Mouse (Mus musculus): ENCODE results near the gene Dus2.
A peak's percentile ranks its signal among the peaks of the same experiment; 100 is the strongest.
"Not testable (repeated sequence)": the region's sequence is repeated elsewhere in the genome, so short reads cannot be mapped to it uniquely, and the experiment has no call there.

The Dus2 gene

DNA sequence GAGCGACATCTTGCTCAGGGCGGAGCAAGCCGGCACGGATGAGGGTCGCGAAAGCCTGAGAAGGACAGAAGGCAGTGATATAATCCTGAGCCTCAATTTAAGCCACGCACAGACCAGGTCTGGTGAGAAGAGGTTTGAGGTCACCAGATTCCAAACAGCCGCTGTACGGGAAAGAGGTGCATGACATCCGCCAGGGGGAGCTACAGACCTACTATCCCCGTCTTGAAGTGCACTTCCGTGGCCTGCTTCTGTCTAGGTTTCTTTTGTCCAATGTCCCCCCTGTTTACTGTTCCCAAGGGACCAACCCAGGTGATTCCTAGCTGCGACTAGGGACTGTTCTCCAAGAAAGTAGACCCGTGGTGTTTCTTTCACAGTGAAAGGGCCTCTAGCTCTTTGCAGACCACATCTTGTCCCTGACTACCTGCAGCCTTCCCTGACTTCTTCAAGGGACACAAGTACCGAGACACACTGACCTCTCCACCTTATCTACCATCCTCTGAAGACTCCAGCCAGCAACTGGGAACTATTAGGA is at the start of gene Dus2:
Dus2 (plus strand) TSS at position 482 of the 532 bp plus-strand sequence.
- DNase-seq, result peak; percentile 60 to 86

DNA sequence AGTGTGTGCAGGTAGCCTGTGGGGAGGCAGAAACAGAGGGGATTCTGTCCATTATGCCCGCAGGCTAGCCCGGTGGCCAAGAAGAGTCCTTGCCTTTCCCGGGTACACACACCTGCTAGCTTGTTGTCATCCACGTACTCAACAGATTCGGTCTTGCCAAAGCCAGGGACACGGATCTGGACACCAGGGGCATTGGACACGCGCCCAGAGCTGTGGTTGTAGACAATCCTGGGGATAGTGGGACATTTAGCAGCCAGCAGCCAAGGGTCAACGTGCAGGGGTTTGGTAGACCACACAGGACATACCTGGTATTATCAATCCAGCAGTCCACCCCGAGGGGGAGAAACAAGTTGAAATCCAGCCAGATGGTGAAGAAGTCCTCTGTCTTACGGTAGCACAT is 49.1 kb upstream of the Dus2 start:
- no peak for DNase-seq

DNA sequence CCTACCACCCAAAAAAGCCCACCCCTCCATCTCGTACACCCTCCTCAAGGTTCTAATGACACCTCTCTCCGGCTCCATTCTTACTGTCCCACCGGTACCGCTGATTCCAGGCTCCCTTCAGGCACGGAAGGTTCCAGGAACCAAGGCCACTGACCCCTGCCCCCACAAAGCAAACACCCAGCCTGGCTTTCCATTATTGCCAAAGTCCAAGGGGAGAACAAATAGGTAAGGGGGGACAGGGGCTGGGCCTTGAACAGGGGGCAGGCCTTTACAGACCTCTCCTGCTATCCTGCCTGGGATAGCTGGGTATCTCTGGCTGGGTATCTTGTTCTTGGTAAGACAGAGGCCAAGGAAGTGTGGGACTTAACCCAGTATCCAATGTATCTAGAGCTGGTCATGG is 48.6 kb upstream of the Dus2 start:
- DNase-seq, result no peak

DNA sequence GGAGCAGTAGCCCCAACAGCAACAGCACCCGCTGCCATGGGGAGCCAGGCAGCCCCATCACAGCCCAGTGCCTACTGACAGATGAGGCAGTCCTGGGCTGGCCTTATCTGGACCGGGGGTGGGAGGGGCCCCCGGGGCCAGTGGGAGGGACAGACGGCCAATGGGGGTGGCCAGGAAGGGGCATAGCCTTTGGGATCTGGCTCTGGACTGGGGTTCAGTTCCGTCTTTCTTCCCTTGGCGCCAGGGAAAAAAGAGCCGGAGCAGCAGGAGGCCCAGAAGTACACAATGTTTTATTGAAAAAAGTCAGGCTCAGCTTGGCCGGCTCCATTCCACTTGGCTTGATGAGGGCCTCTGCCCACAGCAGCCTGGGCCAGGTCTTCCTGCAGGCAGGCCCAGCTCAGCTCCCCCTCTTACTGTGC is 47.8 kb upstream of the Dus2 start, which contains the start of gene Lcat:
Lcat (minus strand) TSS at position 62 of the 419 bp plus-strand sequence.
- DNase-seq, result no peak

DNA sequence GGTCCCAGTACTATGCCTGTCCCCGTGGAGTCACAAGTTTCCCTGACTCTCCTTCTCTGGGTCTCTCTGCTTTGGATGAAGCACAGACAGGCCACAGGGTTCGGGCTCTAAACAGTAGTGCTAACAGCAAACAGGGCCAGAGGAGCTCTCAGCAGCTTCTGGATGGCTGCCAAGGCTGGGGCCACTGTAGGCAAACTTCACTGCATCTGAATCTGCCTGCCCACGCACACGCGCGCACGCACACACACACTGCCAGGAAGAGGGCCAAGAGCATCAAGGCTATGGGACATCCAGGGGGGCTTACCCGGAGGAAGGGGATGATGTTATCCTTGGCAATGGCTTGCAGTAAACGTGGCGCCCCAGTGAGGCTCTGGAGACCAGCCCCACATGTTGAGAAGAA is 41.8 kb upstream of the Dus2 start:
- no peak for DNase-seq

DNA sequence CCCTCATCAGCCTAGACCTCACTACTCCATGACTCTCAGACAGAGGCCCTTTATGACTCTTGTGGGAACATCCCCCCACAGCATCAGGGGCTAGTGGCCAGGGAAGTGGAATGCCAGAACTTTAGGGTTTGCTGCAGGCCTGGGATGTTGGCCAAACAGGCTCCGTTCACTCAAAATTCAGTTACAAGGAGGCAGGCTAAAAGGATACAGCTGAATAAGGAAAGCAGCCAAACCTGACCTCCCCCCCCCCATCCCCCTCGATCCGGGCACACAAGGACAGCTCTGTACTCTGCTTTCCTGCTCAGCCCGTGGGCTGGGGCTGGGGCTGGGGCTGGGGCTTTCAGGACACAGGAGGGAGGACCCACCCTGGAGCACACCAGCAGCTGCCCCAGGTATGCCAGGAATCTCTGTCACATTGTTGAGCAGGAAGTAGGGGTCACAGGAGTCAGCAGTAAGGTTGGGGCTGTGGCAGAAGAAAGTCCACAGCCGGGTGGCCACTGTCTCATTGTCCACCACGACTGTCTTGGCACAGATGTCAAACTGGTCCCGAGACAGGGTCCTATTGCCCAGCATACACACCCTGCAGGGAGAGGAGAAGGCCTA is 40.0 kb upstream of the Dus2 start:
- no peak for DNase-seq

DNA sequence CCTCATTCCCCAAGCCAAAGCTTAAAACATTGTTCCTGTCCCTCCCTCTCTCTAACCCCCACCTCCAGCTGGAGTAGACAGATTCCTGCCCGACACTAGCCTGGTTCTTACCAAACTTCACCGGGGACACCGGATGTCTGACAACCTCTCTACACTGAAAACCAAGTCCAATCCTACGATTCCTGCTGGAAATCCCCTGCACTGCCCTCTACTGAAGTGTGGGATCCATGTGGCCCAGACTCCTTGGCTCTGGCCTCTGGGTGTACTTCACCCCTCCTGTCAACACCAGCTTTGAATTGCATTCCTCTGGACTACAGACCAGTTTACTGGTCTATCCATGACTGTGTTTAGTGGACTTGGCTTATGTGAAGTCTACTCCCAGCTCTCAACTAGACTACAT is 34.6 kb upstream of the Dus2 start:
- no peak for DNase-seq

DNA sequence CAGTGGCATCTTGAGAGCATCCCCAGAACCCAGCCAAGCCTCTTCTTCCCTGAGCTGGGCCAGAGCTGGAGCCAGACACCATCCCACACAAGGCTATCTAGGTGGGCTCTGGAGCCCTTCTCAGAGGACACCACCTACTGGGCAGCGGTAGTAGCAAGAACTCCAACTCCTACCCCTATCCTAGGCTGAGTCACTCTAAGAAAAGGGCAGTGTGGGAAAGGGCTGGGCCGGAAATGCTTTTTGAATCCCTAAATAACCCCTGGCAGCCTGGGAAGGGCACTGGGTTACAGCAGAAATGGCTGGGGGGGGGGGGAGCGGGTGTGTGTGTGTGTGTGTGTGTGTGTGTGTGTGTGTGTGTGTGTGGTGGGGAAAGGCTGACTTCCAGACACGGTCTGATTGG is 33.3 kb upstream of the Dus2 start:
- no peak for DNase-seq

DNA sequence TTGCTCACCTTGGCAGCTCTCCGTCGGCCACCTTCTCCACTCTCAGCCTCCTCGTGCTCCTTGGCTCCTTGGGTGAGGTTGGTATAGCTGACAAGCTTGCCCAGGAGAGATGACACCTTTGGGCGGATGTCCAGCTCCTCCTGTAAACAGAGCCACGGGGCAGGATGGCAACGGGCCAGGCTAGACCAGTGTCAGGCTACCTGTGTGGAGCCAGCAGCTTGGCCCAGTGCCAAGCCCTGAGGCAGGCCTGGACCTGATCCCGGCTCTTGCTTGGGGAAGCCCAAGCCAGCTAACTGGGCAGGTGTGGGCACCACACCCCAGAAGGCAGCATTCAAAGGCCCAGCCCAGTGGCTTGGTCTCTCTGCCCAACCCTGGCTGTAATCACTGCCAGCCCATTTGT is 31.8 kb upstream of the Dus2 start:
- DNase-seq, result no peak

DNA sequence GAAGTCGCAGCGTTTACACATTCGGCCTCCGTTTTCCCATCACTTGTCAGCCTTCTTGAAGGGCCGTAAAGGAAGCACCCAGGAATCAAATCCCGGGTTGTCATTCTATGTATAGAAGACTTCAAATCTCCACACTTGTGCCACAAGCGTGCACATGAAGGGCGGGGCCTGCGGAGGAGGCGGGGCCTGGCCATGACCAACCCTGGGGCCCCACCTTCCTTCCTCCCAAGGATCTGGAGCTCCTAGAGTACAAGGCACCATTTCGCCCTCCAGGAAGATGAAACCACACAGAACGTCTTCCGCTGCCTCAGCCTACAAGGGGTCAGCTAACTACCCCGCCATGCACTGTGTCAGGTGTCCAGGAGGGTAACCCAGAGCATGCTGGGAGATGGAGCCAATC is 30.0 kb upstream of the Dus2 start:
- DNase-seq, result no peak

DNA sequence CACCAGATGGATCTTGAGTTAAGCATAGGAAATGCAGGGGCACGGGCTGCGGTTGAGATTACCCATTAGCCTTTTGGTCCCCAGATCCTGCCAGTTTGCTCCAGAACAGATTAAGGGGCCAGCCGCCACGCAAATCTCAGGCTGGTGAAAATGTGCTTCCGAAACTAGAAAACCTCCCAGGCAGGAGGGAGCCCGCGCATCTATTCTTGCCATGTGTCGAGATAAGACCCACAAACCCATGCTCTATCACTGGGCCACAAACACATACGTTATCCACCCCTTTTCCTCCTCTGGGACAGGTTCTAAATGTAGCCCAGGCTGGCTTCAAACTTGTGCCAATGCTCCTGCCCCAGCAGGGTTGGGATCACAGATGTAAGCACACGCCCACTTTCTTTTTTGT is 29.6 kb upstream of the Dus2 start:
- DNase-seq, result no peak

DNA sequence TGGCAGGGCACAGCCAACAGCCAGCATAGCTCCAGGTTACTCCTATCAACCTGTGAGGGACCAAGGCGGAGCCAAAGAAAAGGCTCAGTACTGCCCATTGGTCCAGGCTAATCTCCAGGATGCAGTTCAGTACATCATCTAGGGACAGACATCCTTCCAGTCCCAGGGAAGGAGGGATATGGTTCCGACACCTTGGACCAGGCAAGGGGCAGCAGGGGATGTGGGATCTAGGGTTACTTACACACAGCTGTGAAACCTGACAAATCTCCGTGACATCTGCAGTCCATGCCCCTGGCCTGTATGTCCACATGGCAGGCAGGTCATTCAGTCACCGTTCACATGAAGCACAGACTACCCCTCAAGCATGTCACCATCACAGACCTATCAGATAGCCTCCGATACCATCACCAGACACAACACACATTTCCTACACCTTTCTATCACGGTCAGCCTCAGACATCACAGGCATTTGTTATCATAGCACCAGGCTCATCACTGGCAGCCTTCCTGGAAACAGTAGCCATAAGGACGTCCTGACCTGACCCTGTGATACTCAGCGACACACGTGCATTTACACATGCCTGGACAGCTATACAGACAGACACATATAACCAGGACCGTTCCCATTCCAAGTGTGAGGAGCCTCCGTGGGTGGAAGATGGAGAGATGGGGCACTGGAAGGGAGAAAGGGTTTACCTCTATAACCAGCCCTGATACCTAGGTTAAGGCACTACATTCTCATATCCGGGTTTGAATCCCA is 26.5 kb upstream of the Dus2 start:
- DNase-seq, result no peak

DNA sequence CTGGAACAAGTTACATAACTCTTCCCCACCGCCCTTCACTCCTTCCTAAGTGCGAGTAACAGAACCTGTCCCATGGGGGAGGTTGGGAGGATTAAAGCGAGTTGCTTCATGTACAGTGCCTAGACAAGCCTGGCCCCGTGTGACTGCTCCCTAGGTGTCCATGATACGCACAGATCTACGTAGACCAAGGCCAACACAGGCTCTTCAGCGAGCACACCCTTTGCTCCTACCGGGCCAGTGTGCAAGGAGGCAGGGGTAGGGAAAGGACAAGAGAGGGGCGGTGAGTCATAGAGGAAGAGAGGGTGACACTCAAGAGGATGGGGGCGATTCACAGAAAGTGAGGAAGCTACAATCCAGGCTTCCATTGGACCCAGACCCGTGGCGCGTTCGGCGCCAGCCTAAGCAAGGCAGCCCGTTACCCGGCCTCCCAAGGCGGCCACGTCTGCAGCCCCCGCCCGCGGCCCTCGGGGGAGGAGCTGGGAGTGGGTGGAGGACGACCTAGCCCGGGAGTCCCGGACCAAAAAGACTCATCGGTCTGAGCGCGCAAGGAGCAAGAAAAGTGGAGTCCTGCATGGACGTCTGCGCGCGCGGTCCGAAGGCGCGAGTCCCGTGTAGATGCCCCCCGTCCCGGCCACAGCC is 25.8 kb upstream of the Dus2 start:
- DNase-seq, result peak; percentile 14 to 31

DNA sequence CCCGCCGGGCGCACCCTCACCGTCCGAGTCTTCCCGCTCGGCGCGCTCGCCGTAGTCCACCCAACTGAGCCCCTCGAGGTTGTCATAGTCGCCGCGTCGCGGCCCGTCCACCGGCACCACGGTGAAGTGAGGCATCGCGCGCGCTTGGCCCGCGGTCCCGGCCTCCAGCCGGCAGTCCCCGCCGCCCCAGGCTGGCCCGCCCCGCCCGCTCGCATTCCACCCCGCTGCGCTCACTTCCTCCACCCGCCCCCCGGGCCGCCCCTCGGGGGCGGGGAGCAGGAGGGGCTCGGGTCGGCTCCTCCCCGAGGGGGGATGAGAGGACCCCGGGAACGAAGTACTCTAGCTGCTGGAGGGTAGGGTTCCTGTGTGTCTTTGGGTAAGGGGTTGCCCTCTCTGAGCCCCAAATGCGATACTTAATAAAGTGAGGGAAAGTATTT is 25.2 kb upstream of the Dus2 start, which contains the start of gene Slc12a4:
Slc12a4 (minus strand) TSS at position 193 of the 437 bp plus-strand sequence.
- peak; percentile 69 to 78 for DNase-seq

DNA sequence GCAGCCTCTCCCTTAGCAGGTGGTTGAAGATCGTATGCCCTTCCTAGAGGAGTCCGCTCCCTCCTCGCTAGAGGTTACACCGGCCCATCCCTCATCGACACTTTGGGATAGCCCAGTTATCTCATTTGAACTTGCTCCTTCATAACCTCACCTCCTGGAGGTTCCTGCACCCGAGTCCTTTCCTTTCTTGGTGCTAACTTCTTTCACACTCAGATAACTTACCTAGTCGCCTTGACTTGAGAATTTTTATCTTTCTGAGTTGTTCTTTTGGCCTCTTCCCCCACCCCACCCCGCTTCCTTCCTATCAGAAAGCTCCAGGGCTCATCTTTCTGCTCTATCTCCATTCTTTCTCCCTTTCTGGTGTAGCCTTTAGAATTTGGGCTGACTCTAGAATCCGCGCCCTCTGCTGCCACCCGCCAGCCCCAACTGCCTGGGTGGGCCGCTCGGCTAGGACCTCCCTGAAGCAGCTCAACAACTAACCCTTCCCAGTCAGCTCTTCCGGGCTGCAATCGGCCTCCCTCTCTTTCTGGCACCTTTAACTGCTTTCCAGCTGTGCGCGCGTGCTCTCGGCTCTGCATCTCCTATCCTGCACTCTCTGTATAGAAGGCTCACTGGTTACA is 24.3 kb upstream of the Dus2 start:
- no peak for DNase-seq

DNA sequence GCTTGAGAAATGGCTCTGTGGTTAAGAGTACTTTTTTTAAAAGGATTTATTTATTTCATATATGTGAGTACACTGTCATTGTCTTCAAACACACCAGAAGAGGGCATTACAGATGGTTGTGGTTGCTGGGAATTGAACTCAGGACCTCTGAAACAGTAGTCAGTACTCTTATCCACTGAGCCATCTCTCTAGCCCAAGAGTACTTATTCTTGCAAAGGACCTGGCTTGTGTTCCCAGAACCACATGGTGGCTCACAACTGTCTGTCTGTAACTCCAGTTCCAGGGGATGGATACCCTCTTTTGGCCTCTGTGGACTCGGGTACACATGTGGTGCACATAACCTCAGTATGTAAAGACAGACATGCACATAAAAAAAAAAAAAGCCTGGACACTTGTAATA is 21.8 kb upstream of the Dus2 start:
- DNase-seq, result no peak

DNA sequence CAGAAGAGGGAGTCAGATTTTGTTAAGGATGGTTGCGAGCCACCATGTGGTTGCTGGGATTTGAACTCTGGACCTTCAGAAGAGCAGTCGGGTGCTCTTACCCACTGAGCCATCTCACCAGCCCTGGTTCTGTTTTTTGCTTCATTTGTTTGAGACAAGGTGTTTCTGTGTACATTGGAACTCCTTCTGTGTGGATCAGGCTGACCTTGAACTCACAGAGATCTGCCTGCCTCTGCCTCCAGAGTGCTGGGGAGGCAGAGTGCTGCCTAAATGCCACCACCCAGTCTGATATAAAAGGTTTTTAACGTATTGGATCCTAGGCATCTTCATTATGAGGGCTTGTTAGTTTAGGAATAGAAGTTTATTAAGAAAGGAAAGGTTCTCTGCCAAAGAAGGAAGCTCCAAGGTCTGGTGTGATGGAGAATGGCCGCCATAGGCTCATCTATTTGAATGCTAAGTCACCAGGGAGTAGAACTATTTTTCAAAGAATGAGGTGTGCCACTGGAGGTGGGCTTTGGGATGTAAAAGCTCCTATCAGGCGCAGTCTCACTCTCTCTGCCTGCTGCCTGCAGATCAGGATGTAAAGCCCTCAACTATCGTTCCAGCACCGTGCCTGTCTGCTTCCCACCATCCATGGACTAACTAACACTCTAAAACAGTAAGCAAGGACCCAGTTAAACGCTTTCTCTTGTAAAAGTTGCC is 20.0 kb upstream of the Dus2 start:
- no peak for DNase-seq

DNA sequence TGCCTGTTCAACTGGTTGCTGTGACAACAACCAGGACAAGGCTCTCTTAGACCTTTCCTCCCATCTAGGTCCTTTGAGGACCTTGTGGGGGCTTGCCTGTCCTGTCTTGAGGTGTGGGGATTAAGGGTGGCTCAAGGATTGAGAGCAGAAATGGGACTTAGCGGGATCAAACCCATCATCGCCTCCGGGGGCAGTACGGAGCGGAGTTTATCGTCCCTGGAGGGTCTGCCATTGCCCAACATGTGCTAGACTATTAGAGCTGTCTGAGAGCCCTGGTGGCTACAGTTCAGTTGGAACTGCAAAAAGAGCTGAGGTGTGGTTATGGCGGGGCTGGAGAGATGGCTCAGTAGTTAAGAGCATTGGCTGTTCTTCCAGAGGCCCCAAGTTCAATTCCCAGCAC is 15.8 kb upstream of the Dus2 start:
- DNase-seq, result no peak

DNA sequence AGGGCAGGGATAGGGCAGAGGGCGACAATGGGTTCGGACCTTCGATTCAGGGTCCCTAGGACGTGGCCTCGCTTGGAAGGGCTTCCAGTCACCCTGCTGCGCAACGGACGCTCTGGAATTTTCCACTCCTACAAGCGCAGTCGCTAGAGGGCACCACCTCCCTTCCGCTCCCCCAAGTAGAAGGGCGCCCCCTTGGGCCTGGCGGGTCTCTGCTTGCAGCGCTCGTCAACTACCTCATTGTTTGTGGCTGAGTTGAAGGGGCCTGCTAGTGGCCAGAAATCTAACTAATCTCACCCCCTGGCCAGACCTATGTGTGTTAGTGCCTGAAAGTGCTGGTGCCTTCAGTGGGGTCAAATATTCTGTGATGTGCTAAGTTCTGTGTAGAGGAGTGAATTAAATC is 11.8 kb upstream of the Dus2 start, which contains the start of gene Dpep3:
Dpep3 (minus strand) TSS at position 105 of the 400 bp plus-strand sequence.
- DNase-seq, result no peak

DNA sequence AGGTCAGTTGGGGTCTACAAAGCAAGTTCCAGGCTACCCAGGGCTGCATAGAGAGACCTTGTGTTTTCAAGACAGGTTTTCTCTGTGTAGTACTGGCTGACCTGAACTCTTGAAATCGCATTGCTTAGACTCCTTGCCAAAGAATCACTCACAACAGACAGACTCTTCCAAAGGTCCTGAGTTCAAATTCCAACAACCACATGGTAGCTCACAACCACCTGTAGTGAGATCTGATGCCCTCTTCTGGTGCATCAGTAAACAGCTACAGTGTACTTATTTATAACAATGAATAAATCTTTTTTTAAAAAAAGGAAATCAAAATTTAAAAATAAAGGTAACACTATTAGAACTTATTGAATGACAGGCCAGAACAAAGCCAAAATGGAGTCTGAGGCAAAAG is 10.0 kb upstream of the Dus2 start:
- DNase-seq, result no peak

DNA sequence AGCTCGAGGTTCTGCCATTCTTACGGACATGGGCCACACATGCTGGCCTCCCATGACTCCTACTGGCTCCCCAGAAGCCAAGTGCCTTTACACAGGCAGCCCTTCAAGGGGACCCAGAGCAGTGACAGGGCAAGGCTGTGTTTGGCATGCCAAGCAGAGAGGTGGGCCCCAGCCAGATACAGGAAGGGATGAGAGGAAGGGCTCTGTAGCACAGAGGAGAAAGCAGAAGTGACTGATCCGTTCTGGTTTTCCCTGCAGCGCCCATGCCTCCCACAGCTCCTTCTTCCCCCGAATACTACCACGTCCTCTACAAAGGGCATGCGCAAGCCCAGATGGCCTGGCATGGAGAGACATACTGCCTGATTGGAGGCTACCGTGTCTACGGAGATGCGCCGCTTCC is 7.7 kb upstream of the Dus2 start:
- DNase-seq, result not testable (repeated sequence)

DNA sequence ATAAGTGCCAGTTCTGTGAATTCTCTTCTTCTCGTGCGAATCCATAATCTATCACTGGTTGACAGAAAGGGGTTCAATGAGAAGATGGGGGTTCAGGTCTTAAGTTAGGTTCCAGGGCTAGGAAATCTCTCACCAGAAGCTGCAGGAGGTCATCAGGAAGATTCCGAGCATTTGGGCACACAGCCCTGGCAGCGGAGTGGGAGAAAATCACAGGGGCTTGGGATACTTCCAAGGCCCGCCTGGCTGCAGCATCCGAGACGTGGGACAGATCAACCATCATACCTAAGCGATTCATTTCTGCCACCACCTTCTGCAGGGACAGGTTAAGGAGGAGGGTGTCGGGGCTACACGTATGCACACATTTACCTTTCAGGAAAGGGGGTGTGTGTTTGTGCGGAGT is 2.6 kb upstream of the Dus2 start:
- no peak for DNase-seq

DNA sequence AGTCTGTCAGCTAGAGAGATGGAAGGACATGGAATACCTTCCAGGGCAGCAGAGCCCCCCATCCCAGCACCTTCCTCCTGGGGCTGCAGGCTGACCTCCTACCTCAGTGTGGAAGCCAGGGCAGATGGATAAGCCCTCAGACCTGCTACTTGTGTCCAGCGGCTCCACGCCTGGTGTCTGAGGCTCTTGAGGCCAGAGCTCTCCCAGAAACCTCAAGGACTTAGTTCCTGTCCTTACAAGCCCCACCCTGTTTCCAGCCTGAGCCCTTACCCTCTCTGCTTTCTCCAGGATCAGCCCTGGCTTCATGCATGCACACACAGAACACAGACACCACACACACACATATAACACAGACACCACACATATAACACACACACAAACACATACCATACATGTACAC is 409 bp downstream of the Dus2 start:
- DNase-seq, result no peak
